Mouse (Mus musculus) left cerebral cortex, adult 18-20 months (tissue): Measurements from ENCODE around the gene Asb1. TPM values are rescaled to one million over a fixed set of nuclear protein-coding genes. Genes with fewer than 3 reads are reported as not detected.

Experiments
- DNase-seq, 2 experiments: peaks; one replicate each; pipeline ENCODE4 v3.0.0; 2021 to 2022; ENCODE audit warnings: low spot score in 2 of 2, mixed read lengths in 1 of 2
- total RNA-seq, 2 experiments: library from RNA; stranded (reverse); gene quantifications; 2 replicates each; pipeline ENCODE4 v1.2.3; 2021

Gene Asb1
- total RNA-seq, 2 experiments from 2014 or later, result 42.0 to 42.1 TPM

GRCm38 (mm10) chr1:91601362-91602096, 61.2 kb downstream of the Asb1 start:
- no peak for DNase-seq

- DNase-seq, result no peak
Observed at GRCm38 (mm10) chr1:91605632-91606031, 65.3 kb downstream of the Asb1 start.

- DNase-seq, result no peak
Observed at GRCm38 (mm10) chr1:91606701-91607100, 66.4 kb downstream of the Asb1 start.

- no peak for DNase-seq
Observed at GRCm38 (mm10) chr1:91607141-91607540, 66.8 kb downstream of the Asb1 start.

Other genes starting within 250 kb of the Asb1 start
- 10 to 100 TPM; 18.8 to 20.8 TPM for gene Scly, start 242.2 kb upstream of the Asb1 start, total RNA-seq
- under 1 TPM; 0.16 to 0.26 TPM for gene Espnl, start 218.5 kb upstream of the Asb1 start, total RNA-seq
- under 1 TPM; 0.26 to 0.30 TPM for gene Klhl30, start 189.5 kb upstream of the Asb1 start, total RNA-seq
- under 1 TPM; 0.30 to 0.58 TPM for gene Erfe, start 174.1 kb upstream of the Asb1 start, total RNA-seq
- gene Ilkap, start 141.7 kb upstream of the Asb1 start, total RNA-seq, result 10 to 100 TPM; 60.1 to 64.3 TPM
- 10 to 100 TPM; 15.3 to 17.4 TPM for gene Hes6, start 126.5 kb upstream of the Asb1 start, total RNA-seq
- 10 to 100 TPM; 39.0 to 39.1 TPM for gene Per2, start 81.2 kb upstream of the Asb1 start, total RNA-seq
- 10 to 100 TPM; 13.4 to 16.0 TPM for gene Traf3ip1, start 45.9 kb upstream of the Asb1 start, total RNA-seq